Mouse (Mus musculus) stomach, postnatal 0 days (tissue): ENCODE results near the gene Arhgef3.

Experiments used
- CTCF ChIP-seq: IDR thresholded peaks from 2 replicates; pipeline ENCODE4 v1.5.1; 2016; ENCODE audit warnings: antibody characterized with exemption, low read depth, mild to moderate bottlenecking, moderate library complexity
- EP300 ChIP-seq: optimal IDR thresholded peaks from 2 replicates; pipeline ENCODE3; 2016; ENCODE audit warnings: antibody characterized with exemption

DNA sequence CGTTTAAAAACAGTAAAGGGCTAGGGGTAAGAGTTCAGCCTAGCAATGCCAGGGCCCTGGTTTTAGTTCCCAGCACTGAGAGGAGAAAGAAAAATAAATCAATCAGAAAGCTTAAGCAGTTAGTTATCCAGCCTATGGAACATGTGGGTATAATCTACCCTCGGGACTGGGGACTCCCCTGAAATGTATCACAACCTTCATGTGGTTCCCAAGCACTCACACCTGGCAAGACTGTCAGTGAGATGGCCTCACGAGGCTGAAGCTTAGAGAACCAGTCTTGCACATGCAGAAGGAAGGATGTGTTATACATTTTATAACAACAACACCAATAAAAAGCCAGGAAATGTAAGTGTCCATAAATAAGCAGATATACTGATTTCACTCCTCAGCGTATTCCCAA, 189.7 kb downstream of the Arhgef3 start:
- TF ChIP-seq CTCF (no peak), EP300 (no peak)
